36 mouse cellular contexts compared by ENCODE assay signal in genomic region chr4:144790141-144790540, GRCm38 (mm10). TPM values are rescaled to one million over a fixed set of nuclear protein-coding genes. Genes with fewer than 3 reads are reported as not detected.
DNase-seq lines count a peak whose midpoint lies in the region; ATAC-seq and TF ChIP-seq lines count a peak whose summit lies in the region.
"Had no signal": no experiment of that assay in that cellular context is flagged by ENCODE, and none has a peak within 500 bp of the region (broad histone marks: within the 10 kb centered on the region; RNA-seq: fewer than 3 reads in every experiment).

No protein-coding gene starts in this region.

- no peak overlapping the region for H3K4me2 ChIP-seq in intestine, embryonic 16.5 days (ENCODE audit: low read depth, low read length)
- H3K4me2 ChIP-seq in hindbrain, postnatal 0 days (ENCODE audit: low read depth, low read length), result no peak overlapping the region
- H3K4me2 ChIP-seq: embryonic facial prominence, embryonic 12.5 days; forebrain, embryonic 13.5 days; hindbrain, embryonic 13.5 days; limb, embryonic 12.5 days; liver, embryonic 13.5 days; midbrain, embryonic 12.5 days; neural tube, embryonic 15.5 days had no signal

- H3K36me3 ChIP-seq in intestine, embryonic 16.5 days (ENCODE audit: control insufficient read depth, insufficient read depth, low read length), result no peaks in the 10 kb centered on the region
- no peaks in the 10 kb centered on the region for H3K36me3 ChIP-seq in hindbrain, postnatal 0 days (ENCODE audit: insufficient read depth, low read length)
- H3K36me3 ChIP-seq: embryonic facial prominence, embryonic 12.5 days; hindbrain, embryonic 13.5 days; limb, embryonic 12.5 days; liver, embryonic 13.5 days; midbrain, embryonic 12.5 days; neural tube, embryonic 15.5 days had no signal

- H3K9me3 ChIP-seq in intestine, embryonic 16.5 days (ENCODE audit: control insufficient read depth, low read length), result no peaks in the 10 kb centered on the region
- H3K9me3 ChIP-seq in hindbrain, postnatal 0 days (ENCODE audit: low read length), result no peaks in the 10 kb centered on the region
- H3K9me3 ChIP-seq: embryonic facial prominence, embryonic 12.5 days; forebrain, embryonic 13.5 days; hindbrain, embryonic 13.5 days; limb, embryonic 12.5 days; liver, embryonic 13.5 days; midbrain, embryonic 12.5 days; neural tube, embryonic 15.5 days had no signal

- no peak for ATAC-seq in intestine, embryonic 16.5 days
- ATAC-seq in hindbrain, postnatal 0 days, result no peak
- ATAC-seq: CD4-positive, CD25-positive, alpha-beta regulatory T cell, adult 4 months; forebrain, embryonic 13.5 days had no signal

- intact Hi-C loops in heart, postnatal 25 days (cut with DNase I), result no loop called here

- no peaks in the 10 kb centered on the region for H3K4me1 ChIP-seq in intestine, embryonic 16.5 days (ENCODE audit: control insufficient read depth, insufficient read depth, low read length)
- H3K4me1 ChIP-seq in hindbrain, postnatal 0 days (ENCODE audit: insufficient read depth, low read length), result no peaks in the 10 kb centered on the region
- H3K4me1 ChIP-seq: embryonic facial prominence, embryonic 12.5 days; forebrain, embryonic 13.5 days; hindbrain, embryonic 13.5 days; limb, embryonic 12.5 days; liver, embryonic 13.5 days; midbrain, embryonic 12.5 days; neural tube, embryonic 15.5 days had no signal

- DNase-seq in heart, adult 11 months, result peak; percentile 96
- no peak for DNase-seq in heart, postnatal 25 days (ENCODE audit: low spot score)
- DNase-seq in Muller cell, postnatal 12 days (ENCODE audit: inconsistent ontology term), result peak; percentile 2
- DNase-seq in gastrocnemius, postnatal 10 days, result peak; percentile 9
- DNase-seq in heart, postnatal 4 days, result peak; percentile 11
- no peak for DNase-seq in hindbrain, postnatal 0 days (ENCODE audit: low spot score)
- no peak for DNase-seq in kidney, adult 18-20 months
- DNase-seq: adrenal gland, postnatal 36 days; cerebellum, postnatal 10 days; kidney, adult 9 months; kidney, postnatal 14 days; liver, embryonic 13.5 days; lung, adult 2 months; lung, postnatal 14 days; right cerebral cortex, postnatal 25 days had no signal

- WGBS in intestine, embryonic 16.5 days, result 29% methylated on average over 1 of the region's 1 CpGs
- 84% methylated on average over 1 of the region's 1 CpGs for whole genome bisulfite sequencing in hindbrain, postnatal 0 days

- TF ChIP-seq CTCF in hindbrain, postnatal 0 days (IDR thresholded peaks at IDR 0.05; ENCODE audit: low read depth), result no peak

- H3K27ac ChIP-seq in intestine, embryonic 16.5 days (ENCODE audit: low read length), result no peak overlapping the region
- no peak overlapping the region for H3K27ac ChIP-seq in hindbrain, postnatal 0 days
- H3K27ac ChIP-seq: embryonic facial prominence, embryonic 12.5 days; forebrain, embryonic 13.5 days; hindbrain, embryonic 13.5 days; limb, embryonic 12.5 days; liver, embryonic 13.5 days; midbrain, embryonic 12.5 days; neural tube, embryonic 15.5 days had no signal

- no peaks in the 10 kb centered on the region for H3K27me3 ChIP-seq in intestine, embryonic 16.5 days (replicated peaks; ENCODE audit: control insufficient read depth, insufficient read depth, low read length)
- H3K27me3 ChIP-seq in hindbrain, postnatal 0 days (ENCODE audit: insufficient read depth, low read length), result no peaks in the 10 kb centered on the region
- H3K27me3 ChIP-seq: embryonic facial prominence, embryonic 12.5 days; forebrain, embryonic 13.5 days; hindbrain, embryonic 13.5 days; limb, embryonic 12.5 days; liver, embryonic 13.5 days; midbrain, embryonic 12.5 days; neural tube, embryonic 15.5 days had no signal

- H3K9ac ChIP-seq in intestine, embryonic 16.5 days (ENCODE audit: low read depth, low read length), result no peak overlapping the region
- H3K9ac ChIP-seq in hindbrain, postnatal 0 days (replicated peaks; ENCODE audit: low read length), result no peak overlapping the region
- H3K9ac ChIP-seq: embryonic facial prominence, embryonic 12.5 days; forebrain, embryonic 13.5 days; hindbrain, embryonic 13.5 days; limb, embryonic 12.5 days; liver, embryonic 13.5 days; midbrain, embryonic 12.5 days; neural tube, embryonic 15.5 days had no signal

- no peak overlapping the region for H3K4me3 ChIP-seq in intestine, embryonic 16.5 days (ENCODE audit: low read length)
- H3K4me3 ChIP-seq in hindbrain, postnatal 0 days (ENCODE audit: low read length), result no peak overlapping the region
- H3K4me3 ChIP-seq: embryonic facial prominence, embryonic 12.5 days; erythroblast, embryonic 14.5 days; forebrain, embryonic 13.5 days; hindbrain, embryonic 13.5 days; limb, embryonic 12.5 days; liver, embryonic 13.5 days; midbrain, embryonic 12.5 days; neural tube, embryonic 15.5 days had no signal

RNA-seq across cellular contexts. Expression of gene Gm438, which starts 3.8 kb away (rescaled TPM):
- total RNA-seq in heart, postnatal 25 days (2021), result not detected
- not detected for total RNA-seq in gastrocnemius, postnatal 10 days (2021)
- total RNA-seq in heart, postnatal 4 days (2021), result not detected
- 0.45 and 0.61 TPM in 2 replicates for polyA plus RNA-seq in intestine, embryonic 16.5 days (2015; fragmentation: Nextera tagmentation; extraction: Ambion mirVana)
- not detected in 2 replicates for total RNA-seq in hindbrain, postnatal 0 days (2014; rRNA removed)
- polyA plus RNA-seq in hindbrain, postnatal 0 days (2015; fragmentation: Nextera tagmentation; extraction: Ambion mirVana), result not detected in 2 replicates
- total RNA-seq: adrenal gland, adult 18-20 months; adrenal gland, postnatal 36 days; layer of hippocampus, adult 18-20 months; layer of hippocampus, postnatal 14 days; left cerebral cortex, adult 8-10 months; megakaryocyte, adult 5-6 weeks had no signal
- polyA plus RNA-seq: CD4-positive, CD25-positive, alpha-beta regulatory T cell, adult 4 months; cortical plate, adult 2 months; embryonic facial prominence, embryonic 12.5 days; erythroblast, embryonic 14.5 days; forebrain, embryonic 13.5 days; frontal cortex, adult 2 months; gonadal fat pad, adult 2 months; heart, postnatal 0 days; hindbrain, embryonic 13.5 days; intestine, embryonic 14.5 days; limb, embryonic 12.5 days; liver, embryonic 13.5 days; lung, adult 2 months; midbrain, embryonic 12.5 days; neural tube, embryonic 15.5 days; spleen, adult 2 months; testis, adult 2 months had no signal

Comparison
In these comparisons a context has a peak if more than half of its experiments do, and no peak if none do; other contexts are left out.
1. DNase-seq: peak in heart, adult 11 months (single experiment), Muller cell, postnatal 12 days (single experiment), gastrocnemius, postnatal 10 days (single experiment) and heart, postnatal 4 days (single experiment); none in heart, postnatal 25 days (single experiment), hindbrain, postnatal 0 days (single experiment) and kidney, adult 18-20 months (single experiment).